Comparison of ENCODE assay signal across 23 mouse cellular contexts in genomic region chr5:41975535-41975934, GRCm38 (mm10).
DNase-seq lines count a peak whose midpoint lies in the region; ATAC-seq and TF ChIP-seq lines count a peak whose summit lies in the region.
"Had no signal": no experiment of that assay in that cellular context is flagged by ENCODE, and none has a peak within 500 bp of the region (broad histone marks: within the 10 kb centered on the region; RNA-seq: fewer than 3 reads in every experiment).

No protein-coding gene starts in this region.

- no peaks in the 10 kb centered on the region for H3K27me3 ChIP-seq in intestine, postnatal 0 days (replicated peaks; ENCODE audit: control insufficient read depth, insufficient read depth, low read length)
- H3K27me3 ChIP-seq in intestine, embryonic 15.5 days (replicated peaks), result no peaks in the 10 kb centered on the region
- H3K27me3 ChIP-seq in liver, adult 2 months (ENCODE audit: control insufficient read depth, insufficient read depth, low read length), result no peaks in the 10 kb centered on the region
- H3K27me3 ChIP-seq in liver, embryonic 11.5 days (replicated peaks; ENCODE audit: control insufficient read depth, insufficient read depth, low read length), result no peaks in the 10 kb centered on the region
- H3K27me3 ChIP-seq: heart, embryonic 13.5 days; hindbrain, embryonic 13.5 days; liver, embryonic 15.5 days; midbrain, embryonic 15.5 days; neural tube, embryonic 13.5 days had no signal

- H3K9me3 ChIP-seq in intestine, postnatal 0 days (ENCODE audit: control insufficient read depth), result no peaks in the 10 kb centered on the region
- H3K9me3 ChIP-seq in intestine, embryonic 15.5 days, result no peaks in the 10 kb centered on the region
- H3K9me3 ChIP-seq in liver, embryonic 11.5 days (ENCODE audit: control insufficient read depth, low read length), result no peaks in the 10 kb centered on the region
- H3K9me3 ChIP-seq: forebrain, embryonic 10.5 days; heart, embryonic 13.5 days; hindbrain, embryonic 13.5 days; liver, embryonic 15.5 days; midbrain, embryonic 15.5 days; neural tube, embryonic 13.5 days had no signal

- H3K4me1 ChIP-seq in intestine, postnatal 0 days (replicated peaks; ENCODE audit: control insufficient read depth, insufficient read depth, low read length), result no peaks in the 10 kb centered on the region
- H3K4me1 ChIP-seq in intestine, embryonic 15.5 days (replicated peaks), result no peaks in the 10 kb centered on the region
- H3K4me1 ChIP-seq in liver, adult 2 months (ENCODE audit: control insufficient read depth, insufficient read depth, low read length), result no peaks in the 10 kb centered on the region
- H3K4me1 ChIP-seq in liver, embryonic 11.5 days (replicated peaks; ENCODE audit: control insufficient read depth, insufficient read depth, low read length), result no peaks in the 10 kb centered on the region
- H3K4me1 ChIP-seq: forebrain, embryonic 10.5 days; heart, embryonic 13.5 days; hindbrain, embryonic 13.5 days; liver, embryonic 15.5 days; midbrain, embryonic 15.5 days; neural tube, embryonic 13.5 days had no signal

- no peak overlapping the region for H3K4me2 ChIP-seq in intestine, postnatal 0 days (replicated peaks; ENCODE audit: low read depth)
- H3K4me2 ChIP-seq in intestine, embryonic 15.5 days (replicated peaks), result no peak overlapping the region
- H3K4me2 ChIP-seq in liver, embryonic 11.5 days, result no peak overlapping the region
- H3K4me2 ChIP-seq: heart, embryonic 13.5 days; hindbrain, embryonic 13.5 days; liver, embryonic 15.5 days; midbrain, embryonic 15.5 days; neural tube, embryonic 13.5 days had no signal

- H3K36me3 ChIP-seq in intestine, postnatal 0 days (ENCODE audit: control insufficient read depth, insufficient read depth), result no peaks in the 10 kb centered on the region
- H3K36me3 ChIP-seq in intestine, embryonic 15.5 days, result no peaks in the 10 kb centered on the region
- no peaks in the 10 kb centered on the region for H3K36me3 ChIP-seq in liver, adult 2 months (ENCODE audit: control insufficient read depth, insufficient read depth, low read length)
- no peaks in the 10 kb centered on the region for H3K36me3 ChIP-seq in liver, embryonic 11.5 days (ENCODE audit: control insufficient read depth, insufficient read depth, low read length)
- H3K36me3 ChIP-seq: forebrain, embryonic 10.5 days; heart, embryonic 13.5 days; hindbrain, embryonic 13.5 days; liver, embryonic 15.5 days; midbrain, embryonic 15.5 days; neural tube, embryonic 13.5 days had no signal

- TF ChIP-seq CTCF in intestine, postnatal 0 days (IDR thresholded peaks at IDR 0.05; ENCODE audit: low read depth), result 0 out of 2 replicates have a peak, but pooled peaks have one; percentile 15
- peak; percentile 29; the same call in 1 of the 2 replicates for TF ChIP-seq CTCF in liver, adult 2 months (IDR thresholded peaks at IDR 0.05; ENCODE audit: low read depth, low read length)
- peak; percentile 5; the same call in 1 of the 2 replicates for TF ChIP-seq CTCF in brain, embryonic 14.5 days (IDR thresholded peaks at IDR 0.05; ENCODE audit: borderline replicate concordance, extremely low read depth, insufficient read depth, insufficient read length)

- no peak overlapping the region for H3K9ac ChIP-seq in intestine, postnatal 0 days (ENCODE audit: low read depth, low read length)
- no peak overlapping the region for H3K9ac ChIP-seq in intestine, embryonic 15.5 days
- no peak overlapping the region for H3K9ac ChIP-seq in liver, adult 2 months (ENCODE audit: low read depth, low read length)
- H3K9ac ChIP-seq in liver, embryonic 11.5 days (ENCODE audit: low read depth, low read length), result no peak overlapping the region
- H3K9ac ChIP-seq: heart, embryonic 13.5 days; hindbrain, embryonic 13.5 days; liver, embryonic 15.5 days; midbrain, embryonic 15.5 days; neural tube, embryonic 13.5 days had no signal

- TF ChIP-seq POLR2A in liver, adult 2 months (IDR thresholded peaks at IDR 0.05; ENCODE audit: extremely low read depth, insufficient read depth, low read length), result no peak
- no peak for TF ChIP-seq POLR2A in brain, embryonic 14.5 days (IDR thresholded peaks at IDR 0.05; ENCODE audit: borderline replicate concordance, extremely low read depth, insufficient read depth, insufficient read length, poor library complexity, severe bottlenecking)

- no peak for DNase-seq in liver, adult 2 months (ENCODE audit: extremely low read depth, low read depth, low spot score)
- no peak for DNase-seq in liver, embryonic 11.5 days (ENCODE audit: low spot score)
- peak; percentile 28 for DNase-seq in ES-CJ7 (ENCODE audit: low read depth, low spot score)
- no peak for DNase-seq in brain, embryonic 14.5 days (ENCODE audit: low read depth)
- DNase-seq in natural killer cell, adult 2 months (ENCODE audit: low spot score in 2 of 2), result no peak
- DNase-seq in spleen, postnatal 14 days (ENCODE audit: low spot score in 2 of 2), result no peak
- DNase-seq: cerebellum, adult 11 months; cerebellum, adult 9-11 months; gastrocnemius, postnatal 14 days; heart, adult 11 months; heart, postnatal 14 days; kidney, postnatal 14 days; layer of hippocampus, postnatal 36 days had no signal

- no peak overlapping the region for H3K27ac ChIP-seq in intestine, postnatal 0 days (ENCODE audit: low read depth, low read length)
- no peak overlapping the region for H3K27ac ChIP-seq in intestine, embryonic 15.5 days
- no peak overlapping the region for H3K27ac ChIP-seq in liver, adult 2 months (replicated peaks; ENCODE audit: insufficient read depth, low read depth, low read length)
- no peak overlapping the region for H3K27ac ChIP-seq in liver, embryonic 11.5 days (ENCODE audit: low read depth, low read length)
- H3K27ac ChIP-seq: forebrain, embryonic 10.5 days; heart, embryonic 13.5 days; hindbrain, embryonic 13.5 days; liver, embryonic 15.5 days; macrophage; midbrain, embryonic 15.5 days; neural tube, embryonic 13.5 days had no signal

- ATAC-seq in intestine, postnatal 0 days, result no peak
- no peak for ATAC-seq in intestine, embryonic 15.5 days
- ATAC-seq in liver, embryonic 11.5 days (replicated peaks; ENCODE audit: low FRiP score), result no peak
- ATAC-seq: forebrain, embryonic 16.5 days; midbrain, embryonic 15.5 days had no signal

- H3K79me2 ChIP-seq in liver, adult 2 months (ENCODE audit: control insufficient read depth, insufficient read depth, low read length), result no peaks in the 10 kb centered on the region

- H3K4me3 ChIP-seq in intestine, postnatal 0 days (ENCODE audit: low read depth, low read length), result no peak overlapping the region
- H3K4me3 ChIP-seq in intestine, embryonic 15.5 days (replicated peaks), result no peak overlapping the region
- no peak overlapping the region for H3K4me3 ChIP-seq in liver, adult 2 months (ENCODE audit: insufficient read depth, low read depth, low read length)
- H3K4me3 ChIP-seq in liver, embryonic 11.5 days (ENCODE audit: low read depth, low read length), result no peak overlapping the region
- H3K4me3 ChIP-seq: forebrain, embryonic 10.5 days; heart, embryonic 13.5 days; hindbrain, embryonic 13.5 days; liver, embryonic 15.5 days; midbrain, embryonic 15.5 days; neural tube, embryonic 13.5 days had no signal
